Mouse (Mus musculus) frontal cortex, postnatal 25 days (tissue): ENCODE results near the gene Guca1a.

ENCODE experiments used
- DNase-seq, 2 experiments: peaks; one replicate each; pipeline ENCODE4 v3.0.0; 2022; ENCODE audit warnings: low spot score in 2 of 2

Gene Guca1a

DNA sequence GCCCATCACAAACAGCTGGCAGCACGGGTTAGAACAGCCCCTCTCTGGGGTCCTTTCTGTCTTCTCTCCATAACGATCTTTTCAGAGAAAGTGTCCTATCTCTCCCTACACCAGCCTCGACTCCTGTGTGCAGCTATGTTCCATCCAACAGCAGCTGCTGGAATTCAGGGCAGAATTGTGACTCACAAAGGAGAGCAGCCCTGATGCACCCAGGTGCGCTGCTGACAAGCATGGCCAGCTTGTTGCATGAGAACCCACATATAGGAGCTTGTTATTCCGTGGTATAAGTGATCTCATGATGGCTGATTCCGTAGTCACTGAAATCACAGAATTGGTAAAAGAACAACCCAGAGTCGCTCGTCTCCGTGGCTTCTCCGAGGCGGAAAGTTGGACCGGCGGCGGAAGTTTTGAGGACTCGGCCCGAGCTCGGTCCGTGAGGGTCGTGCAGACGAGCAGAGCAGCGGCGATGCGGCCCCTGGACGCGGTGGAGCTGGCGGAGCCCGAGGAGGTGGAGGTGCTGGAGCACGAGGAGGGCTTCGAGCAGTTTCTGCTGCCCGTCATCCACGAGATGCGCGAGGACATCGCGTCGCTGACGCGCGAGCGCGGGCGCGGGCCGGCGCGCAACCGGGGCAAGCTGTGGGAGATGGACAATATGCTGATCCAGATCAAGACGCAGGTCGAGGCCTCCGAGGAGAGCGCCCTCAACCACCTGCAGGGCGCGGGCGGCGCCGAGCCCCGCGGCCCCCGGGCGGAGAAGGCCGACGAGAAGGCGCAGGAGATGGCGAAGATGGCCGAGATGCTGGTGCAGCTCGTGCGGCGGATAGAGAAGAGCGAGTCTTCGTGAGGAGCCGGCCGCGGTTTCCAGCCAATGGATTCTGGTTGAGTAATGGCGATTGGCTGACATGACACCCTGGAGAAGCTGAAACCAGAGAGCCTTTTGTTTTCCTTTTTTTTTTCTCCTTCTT, 9.8 kb upstream of the Guca1a start:
- peak in 1 of 2 experiments; percentile 10 for DNase-seq

DNA sequence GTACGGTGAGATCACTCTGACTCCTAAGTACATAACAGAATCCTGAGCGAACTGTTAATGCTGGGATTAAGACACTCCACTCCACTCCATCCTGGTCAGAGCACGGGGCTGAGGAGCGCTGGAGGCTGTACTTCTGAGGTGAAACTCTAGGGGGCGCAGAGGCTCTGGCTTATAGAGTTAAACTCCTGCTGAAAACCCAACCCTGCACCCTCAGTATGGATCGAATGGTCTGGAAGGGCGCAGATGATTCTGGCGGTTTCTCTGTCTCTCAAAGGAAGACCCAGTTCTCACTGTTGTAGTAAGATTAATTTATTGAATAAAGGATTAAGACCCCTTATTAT, 8.1 kb upstream of the Guca1a start:
- DNase-seq: peak; percentile 21 to 31

DNA sequence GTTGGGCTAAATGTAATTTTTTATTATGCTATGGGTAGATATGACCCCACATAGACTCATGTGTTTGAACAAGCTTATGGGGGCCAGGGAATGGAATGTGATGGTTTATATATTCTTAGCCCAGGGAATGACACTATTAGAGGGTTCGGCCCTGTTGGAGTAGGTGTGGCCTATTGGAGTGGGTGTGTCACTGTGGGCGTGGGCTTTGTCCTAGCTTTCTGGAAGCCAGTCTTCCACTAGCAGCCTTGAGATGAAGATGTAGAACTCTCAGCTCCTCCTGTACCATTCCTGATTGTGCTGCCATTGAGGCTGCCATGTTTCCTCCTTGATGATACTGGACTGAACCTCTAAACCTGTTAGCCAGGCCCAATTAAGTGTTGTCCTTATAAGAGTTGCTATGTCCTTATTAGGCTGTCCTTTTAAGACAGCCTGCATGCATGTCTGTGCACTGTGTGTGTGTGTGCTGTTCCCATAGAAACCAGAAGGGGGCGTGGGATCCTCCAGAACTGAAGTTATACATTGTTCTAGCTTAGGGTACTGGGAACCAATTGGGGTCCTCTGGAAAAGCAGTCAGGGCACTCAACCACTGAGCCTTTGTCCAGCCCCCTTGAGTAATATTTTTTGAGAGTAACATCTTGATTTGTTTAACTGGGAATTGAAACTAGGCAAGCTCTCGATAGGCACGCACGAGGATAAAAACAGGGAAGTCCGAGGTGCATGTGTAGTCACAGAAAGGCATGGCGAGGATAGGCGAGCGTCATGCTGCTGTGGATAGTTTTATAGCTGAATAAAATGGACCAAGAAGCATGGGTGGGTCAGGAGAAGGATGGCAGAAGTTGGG, 7.6 kb upstream of the Guca1a start:
- no peak for DNase-seq

DNA sequence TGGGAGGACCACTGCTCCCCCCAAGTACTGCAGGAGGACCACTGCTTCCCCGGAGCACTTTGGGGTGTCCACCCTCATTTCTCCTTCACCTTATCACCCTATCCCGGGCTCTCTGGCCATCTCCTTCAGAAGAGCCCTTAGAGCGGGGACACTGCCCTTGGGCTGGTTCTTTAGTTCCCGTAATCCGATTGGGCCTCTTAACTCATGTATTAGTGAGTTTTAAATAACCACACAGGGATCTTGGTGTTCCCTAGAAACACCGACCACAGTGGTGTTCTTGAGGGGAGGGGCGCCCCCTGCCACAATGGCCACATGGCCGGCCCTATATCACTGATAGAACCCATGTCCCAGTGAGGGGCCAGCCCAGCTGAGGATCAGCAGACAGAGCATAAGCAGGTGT, 1.3 kb downstream of the Guca1a start:
- DNase-seq: no peak

DNA sequence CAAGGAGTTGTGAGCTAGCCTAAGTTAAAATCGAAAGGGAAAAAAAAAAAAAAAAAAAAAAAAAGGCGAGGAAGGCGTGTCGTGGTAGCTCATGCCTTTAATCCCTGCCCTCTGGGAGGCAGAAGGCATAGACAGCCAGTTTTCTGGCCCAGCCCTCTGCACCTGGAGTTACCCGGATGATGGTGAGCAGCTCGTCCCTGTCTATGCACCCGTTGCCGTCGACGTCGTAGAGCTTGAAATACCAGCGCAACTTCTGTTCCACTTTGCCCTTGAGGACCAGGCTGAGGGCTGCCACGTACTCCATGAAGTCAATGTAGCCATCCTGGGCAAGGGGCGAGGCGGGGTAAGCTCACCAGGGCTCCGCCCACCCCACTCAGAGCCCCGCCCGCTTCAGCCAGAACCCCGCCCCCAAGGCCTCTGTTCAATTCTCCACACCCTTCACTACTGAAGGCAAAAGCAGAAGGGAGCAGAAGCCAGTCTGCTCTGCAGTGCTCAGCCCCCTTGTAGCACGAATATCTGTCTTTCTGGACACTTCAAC, 4.9 kb downstream of the Guca1a start:
- DNase-seq: no peak

DNA sequence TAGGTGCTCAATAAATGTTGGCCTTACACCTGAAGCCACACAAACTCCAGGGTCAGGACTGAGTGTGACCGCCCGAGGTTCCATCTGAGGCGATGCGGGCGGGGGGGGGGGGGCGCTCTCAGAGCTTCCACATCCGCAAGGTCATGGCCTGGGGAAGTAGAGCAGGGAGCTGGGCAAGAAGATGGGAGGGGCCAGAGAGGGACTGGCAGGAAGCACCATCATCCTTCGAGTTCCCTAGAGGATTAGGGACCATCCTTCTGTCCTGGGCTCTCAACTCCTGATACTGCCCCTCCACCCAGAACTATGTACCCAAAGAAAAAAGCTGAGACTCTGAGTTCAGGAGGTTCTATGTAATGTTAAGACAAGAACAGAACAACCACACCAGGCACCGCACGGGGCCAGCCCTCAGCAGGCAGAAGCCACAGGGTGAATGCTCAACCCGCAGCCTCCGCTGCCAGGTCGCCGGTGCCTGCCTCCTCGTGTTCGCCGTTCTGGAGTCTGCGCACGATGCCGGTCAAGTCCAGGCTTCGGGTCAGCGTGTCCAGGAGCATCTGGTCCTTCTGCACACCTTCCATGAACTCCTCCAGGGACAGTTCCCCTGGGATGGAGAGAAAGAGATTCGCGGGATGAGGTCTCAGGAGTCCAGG, 6.0 kb downstream of the Guca1a start:
- DNase-seq: no peak

DNA sequence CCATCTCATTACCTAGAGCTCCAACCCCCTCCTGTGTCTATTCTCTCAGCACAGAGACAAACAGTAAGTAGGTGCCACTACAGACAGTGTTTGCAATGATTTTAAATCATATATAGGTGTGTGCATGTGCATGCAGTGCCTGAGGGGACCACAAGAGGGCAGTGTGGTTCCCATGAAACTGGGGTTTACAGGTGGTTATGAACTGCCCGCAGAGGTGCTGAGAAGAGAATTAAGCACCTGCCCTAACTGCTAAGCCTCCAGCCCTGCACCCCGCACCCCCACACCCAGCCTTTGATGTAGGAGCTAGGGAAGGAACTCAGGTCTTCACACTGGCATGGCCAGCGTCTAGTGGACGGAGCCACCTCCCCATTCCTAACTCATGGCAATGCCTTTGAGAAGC, 13.7 kb downstream of the Guca1a start:
- peak; percentile 18 to 31 for DNase-seq

DNA sequence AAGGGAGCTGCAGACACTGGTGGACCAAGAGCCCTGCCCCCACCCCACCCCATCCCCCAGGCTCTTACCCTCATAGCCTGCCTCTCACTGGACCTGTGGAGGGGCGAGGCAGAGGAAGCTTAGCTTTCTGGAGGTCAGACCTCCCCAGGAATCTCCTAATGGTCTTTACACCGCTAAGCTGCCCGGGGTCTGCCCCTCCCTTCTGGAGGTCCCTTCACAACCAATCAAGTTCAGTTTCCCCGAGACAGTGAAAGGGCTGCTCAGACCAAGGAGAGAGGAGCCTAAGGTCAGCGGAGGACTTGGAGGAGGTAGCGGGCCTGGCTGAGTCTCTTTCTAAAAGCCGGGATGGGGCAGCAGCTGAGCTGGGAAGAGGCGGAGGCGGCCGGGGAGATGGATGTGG, 15.2 kb downstream of the Guca1a start, which contains the start of gene Guca1b:
Gene Guca1b, plus strand, starts transcription at position 249 of the 400 bp plus-strand sequence.
- no peak for DNase-seq

DNA sequence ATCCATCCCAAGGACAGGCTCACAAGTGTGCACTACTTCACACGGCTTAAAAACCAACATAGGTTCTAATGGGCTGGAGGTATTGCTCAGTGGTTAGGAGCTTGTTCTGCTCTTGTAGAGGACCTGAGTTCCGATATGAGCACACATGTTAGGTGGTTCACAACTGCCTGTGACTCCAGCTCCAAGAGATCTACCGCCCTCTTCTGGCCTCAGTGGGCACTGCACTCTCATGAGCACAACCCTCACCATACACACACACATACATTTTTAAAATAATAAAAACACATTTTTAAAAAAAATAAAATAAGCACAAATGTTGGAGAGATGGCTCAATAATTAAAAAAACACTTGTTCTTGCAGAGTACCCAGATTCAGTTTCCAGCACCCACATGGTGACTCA, 16.3 kb downstream of the Guca1a start:
- no peak for DNase-seq

DNA sequence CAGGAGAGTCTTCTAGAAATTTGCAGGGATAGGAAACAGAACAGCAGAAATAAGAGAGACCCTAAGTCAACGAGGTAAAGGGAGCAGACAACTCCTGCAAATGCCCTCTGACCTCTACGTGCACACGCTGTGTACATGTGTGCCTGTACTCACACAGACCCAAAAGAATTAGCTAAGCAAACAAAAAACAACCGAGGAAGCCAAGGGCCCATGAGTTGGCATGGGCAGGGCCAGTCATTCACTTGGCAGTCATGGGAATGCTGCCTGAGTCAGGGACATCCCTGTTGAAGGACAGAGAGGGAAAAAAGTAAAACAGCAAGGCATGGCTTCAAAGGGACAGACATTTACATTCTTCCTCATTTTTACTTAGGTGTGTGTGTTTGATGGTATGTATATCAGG, 17.1 kb downstream of the Guca1a start:
- no peak for DNase-seq

DNA sequence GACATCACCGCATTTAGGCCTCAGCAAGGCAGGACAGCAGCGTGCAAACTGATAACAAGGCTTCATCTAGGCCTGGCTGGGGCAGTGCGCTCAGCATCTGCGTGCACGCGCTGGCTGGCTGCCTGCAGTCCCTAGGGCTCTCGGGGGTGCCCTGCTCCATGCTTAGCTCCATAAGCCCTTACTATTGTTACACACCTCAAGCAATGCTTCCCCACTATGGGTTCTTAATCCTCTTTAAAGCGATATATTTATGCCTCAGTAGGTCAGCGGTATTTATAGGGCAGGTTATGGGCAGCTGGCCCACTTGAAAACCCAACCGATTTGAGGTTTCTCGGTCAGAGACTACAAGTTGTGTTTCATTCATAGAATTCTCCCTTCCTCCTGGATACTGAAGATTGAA, 18.5 kb downstream of the Guca1a start:
- no peak for DNase-seq

DNA sequence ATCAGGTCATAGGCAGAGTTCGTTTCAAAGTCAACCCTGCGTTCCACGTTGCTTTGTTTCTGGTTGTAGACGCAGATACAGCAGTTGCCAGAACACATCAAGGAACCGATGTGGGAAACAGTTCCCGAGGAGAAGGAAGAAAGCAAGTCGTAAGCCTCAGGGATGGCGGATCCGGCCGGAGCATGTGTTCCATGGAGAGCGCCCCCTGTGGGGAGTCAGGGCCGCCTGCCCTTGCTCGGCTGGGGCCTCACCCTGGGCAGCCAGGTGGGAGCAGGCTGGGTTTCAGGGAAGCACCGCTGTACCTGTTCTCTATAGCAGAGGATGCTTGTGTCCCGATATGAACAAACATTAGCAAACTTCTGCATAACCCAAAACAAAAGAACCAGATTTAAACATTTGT, 22.3 kb downstream of the Guca1a start:
- no peak for DNase-seq

DNA sequence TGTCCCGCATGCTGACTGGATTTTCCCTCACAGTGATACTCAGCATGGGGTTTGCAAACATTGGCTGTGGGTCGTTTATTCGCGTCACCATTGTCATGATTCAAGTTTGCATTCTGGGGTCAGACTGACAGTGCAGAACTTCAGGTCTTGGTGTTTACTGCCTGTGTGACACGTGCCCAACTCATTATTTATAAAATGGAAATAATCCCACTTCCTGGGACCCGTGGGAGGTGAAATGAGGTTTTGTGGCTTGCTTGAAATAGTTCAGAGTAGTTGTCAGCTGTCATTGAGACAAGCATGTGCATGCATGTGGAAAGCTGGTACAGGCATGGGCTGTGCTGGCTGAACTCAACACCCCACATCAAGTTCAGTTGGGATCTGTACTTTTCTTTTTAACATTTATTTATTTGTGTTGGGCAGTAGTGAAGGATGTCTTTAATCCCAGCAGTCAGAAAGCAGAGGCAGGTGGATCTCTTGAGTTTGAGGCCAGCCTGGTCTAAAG, 23.6 kb downstream of the Guca1a start:
- DNase-seq: no peak

DNA sequence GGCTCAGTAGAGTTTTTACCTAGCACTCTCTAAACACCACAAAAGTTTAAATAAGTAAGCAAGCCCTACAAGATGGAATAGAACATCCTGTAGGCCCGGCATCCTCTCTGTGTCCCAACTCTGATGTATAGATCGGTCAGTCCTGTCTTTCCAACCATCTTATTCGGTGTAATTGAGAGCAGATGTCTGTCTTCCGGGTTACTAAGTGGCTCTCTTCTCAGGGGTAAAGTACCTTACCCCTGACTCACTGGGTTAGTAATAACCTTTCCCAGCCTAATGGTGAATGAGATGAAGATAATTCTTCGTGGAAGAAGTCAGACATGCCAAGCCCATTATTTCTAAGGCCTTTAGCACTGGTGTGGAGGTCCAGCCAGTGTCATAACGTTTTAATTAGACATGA, 26.4 kb downstream of the Guca1a start:
- no peak for DNase-seq

DNA sequence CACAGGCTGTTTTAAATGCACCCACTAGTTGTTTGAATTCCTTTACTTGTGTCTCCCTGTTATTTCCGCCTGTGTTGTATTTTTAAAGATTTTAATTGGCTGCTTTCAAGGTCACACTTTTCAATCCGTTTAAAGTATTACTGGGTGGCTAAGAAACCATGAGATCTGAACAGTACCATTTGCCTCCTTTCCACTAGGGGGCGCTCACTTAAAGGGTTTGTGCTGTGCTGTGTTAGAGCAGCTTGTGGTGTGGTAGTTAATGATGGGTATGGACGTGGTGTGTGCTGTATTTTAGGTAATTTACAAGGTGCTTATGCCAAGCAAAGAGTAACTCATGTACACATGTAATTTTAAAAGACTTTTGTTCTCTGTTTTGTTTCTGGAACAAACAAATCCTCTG, 28.9 kb downstream of the Guca1a start:
- DNase-seq: peak in 1 of 2 experiments; percentile 34

DNA sequence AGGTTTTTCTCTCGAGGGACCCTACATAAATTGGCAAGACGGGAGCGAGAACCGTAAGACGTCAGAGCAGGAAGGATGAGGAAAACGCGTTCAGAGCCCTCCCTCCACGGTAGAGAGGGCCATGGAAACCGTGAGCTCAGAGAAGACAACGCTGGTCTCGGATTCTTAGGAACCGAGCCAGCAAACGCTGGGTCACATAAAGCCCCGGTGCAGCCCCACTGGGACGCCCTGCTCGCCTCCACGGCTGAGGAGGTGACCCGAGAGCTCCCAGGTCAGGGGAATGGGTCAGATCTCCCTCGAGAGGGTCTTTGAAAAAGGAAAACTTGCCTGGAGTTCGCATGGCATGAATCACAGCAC, 31.3 kb downstream of the Guca1a start:
- DNase-seq: no peak

DNA sequence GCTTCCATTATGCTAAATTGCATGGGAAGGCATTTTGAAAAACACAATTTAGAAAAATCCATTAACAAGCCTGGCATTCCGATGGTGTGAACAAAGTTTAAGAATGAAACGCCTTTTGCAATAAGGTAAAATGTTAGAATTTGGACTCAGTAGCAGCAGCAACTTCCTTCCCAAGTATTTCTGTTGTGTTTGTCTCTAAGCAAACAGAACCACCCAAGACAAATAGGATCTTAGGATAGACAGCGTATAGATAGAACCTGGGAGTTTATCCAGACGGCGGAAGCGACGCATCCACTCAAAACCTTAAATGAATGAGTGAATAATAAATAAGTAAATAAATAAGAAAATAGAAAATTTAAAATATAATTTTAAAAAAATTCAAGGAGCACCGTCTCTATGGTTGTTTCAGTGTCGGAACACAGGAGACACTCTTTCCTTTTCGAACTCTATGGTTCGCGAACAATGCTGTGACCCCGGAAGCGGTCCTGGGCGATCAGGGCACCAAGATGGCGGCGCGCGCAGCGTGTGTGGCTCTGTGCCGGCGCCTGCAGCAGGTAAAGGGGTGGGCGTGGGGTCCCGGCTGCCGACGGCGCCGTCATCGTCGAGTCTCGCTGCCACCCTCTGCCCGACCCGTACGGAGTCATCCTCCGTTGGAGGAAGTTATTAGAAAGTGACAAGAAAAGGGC, 31.8 kb downstream of the Guca1a start, which contains the start of gene Mrps10:
Gene Mrps10, plus strand, starts transcription at position 487 of the 686 bp plus-strand sequence.
- DNase-seq: peak; percentile 60 to 74

DNA sequence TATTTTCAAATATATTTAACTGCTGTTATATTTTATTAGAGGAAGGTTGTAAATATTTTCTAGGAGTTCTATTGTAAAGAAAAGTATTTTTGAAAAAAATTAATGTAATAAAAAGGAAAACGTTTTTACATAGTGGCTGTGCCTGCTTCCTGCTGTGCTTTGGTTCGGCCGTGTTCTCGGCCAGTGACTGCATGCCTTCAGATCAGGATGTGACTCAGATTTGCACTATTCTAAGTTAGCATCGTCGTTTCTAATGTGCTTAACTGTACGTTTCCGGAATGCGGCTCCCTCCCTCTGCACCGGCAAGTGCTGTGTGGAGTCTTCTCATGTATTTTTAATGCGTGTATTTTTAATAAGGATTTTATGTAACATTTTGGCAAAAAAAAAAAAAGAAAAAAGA, 39.0 kb downstream of the Guca1a start:
- DNase-seq: no peak

DNA sequence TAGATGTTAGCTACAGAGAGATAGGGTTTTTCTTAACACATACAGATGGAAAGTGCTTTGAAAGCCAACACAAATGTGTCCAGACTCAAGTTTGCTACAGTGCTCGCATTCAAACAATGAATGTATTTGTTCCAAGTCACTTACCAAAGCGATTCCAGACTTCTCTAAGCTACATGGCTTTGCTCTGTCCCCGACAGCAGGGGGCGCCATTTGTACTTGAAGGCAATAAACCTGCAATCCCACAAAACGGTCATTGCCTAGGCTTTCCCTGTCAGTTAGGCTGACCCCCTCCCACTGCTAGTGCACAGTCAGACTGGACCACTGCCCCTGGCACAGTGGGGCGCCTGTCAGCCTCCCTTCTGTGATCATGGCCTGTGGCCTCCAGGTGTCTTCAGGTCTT, 40.4 kb downstream of the Guca1a start:
- peak in 1 of 2 experiments; percentile 24 for DNase-seq

DNA sequence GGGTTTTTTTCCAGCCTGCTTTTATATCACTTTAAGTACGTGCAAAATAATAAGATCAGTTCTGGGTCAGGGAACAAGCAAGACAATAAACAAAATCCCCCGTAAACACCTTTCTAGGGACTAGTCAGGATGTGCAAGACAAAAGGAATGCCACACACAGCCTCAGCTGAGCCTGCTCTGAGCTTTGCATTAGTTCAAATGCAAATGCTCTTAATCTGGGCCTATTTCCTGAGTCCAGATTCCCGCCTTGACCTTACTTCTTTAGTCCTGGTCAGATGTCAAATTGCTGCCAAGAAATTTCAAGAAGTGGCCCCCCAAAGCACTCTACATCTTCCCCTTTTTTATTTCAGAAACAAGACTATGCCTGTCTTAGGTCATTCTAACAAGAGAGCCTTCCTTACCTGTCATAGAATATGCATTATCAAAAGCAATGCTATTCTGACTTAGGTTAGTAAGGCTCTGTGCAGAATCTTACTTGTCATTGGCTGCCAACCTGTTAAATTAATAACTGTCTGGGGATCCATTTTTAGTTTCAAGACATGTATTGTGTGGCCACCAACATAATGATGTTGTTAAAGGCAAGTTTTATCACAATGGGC, 50.6 kb downstream of the Guca1a start:
- no peak for DNase-seq
